Mouse (Mus musculus): ENCODE data around the gene Spop. TPM values are rescaled to one million over a fixed set of nuclear protein-coding genes. Genes with fewer than 3 reads are reported as not detected.
A peak's percentile ranks its signal among the peaks of the same experiment; 100 is the strongest.

Spop gene
- polyA plus RNA-seq, 1 experiment from 2014 or later = 135 TPM

- no peaks in the 10 kb centered on the region for H3K9me3 ChIP-seq
- WGBS = 61% methylated on average over 10 of the region's 10 CpGs
- H3K36me3 ChIP-seq (replicated peaks) = no peaks in the 10 kb centered on the region
- DNase-seq (ENCODE audit: low spot score) = no peak
- peaks cover 55% of the 10 kb centered on the region for H3K27me3 ChIP-seq (replicated peaks; ENCODE audit: low read depth, poor library complexity, severe bottlenecking)
- H3K4me3 ChIP-seq = no peak overlapping the region
- peak overlapping the region; percentile 12; the same call in 1 of the 2 replicates for H3K27ac ChIP-seq (replicated peaks)
- H3K4me1 ChIP-seq = peaks cover 67% of the 10 kb centered on the region
Observed at GRCm38 (mm10) chr11:95519299-95519698, 105.4 kb downstream of the Spop start.

GRCm38 (mm10) chr11:95519996-95520395 is 106.1 kb downstream of the Spop start:
- Histone ChIP-seq H3K27me3 (replicated peaks; ENCODE audit: low read depth, poor library complexity, severe bottlenecking) (peaks cover 48% of the 10 kb centered on the region), H3K36me3 (replicated peaks) (no peaks in the 10 kb centered on the region), H3K4me1 (peaks cover 66% of the 10 kb centered on the region), H3K4me3 (peak overlapping the region; percentile 42; the same call in 1 of the 2 replicates), H3K27ac (replicated peaks) (peak overlapping the region; percentile 69; the same call in 1 of the 2 replicates), H3K9me3 (no peaks in the 10 kb centered on the region)
- WGBS = 52% methylated on average over 3 of the region's 3 CpGs
- no peak for DNase-seq (ENCODE audit: low spot score)

GRCm38 (mm10) chr11:95520456-95521072 is 106.7 kb downstream of the Spop start:
- Histone ChIP-seq H3K9me3 (no peaks in the 10 kb centered on the region), H3K4me3 (peak overlapping the region; percentile 42), H3K27me3 (replicated peaks; ENCODE audit: low read depth, poor library complexity, severe bottlenecking) (peaks cover 43% of the 10 kb centered on the region), H3K36me3 (replicated peaks) (no peaks in the 10 kb centered on the region), H3K27ac (replicated peaks) (peak overlapping the region; percentile 69), H3K4me1 (peaks cover 64% of the 10 kb centered on the region)
- WGBS = 7% methylated on average over 27 of the region's 27 CpGs
- peak; percentile 92 for DNase-seq (ENCODE audit: low spot score)

- H3K4me1 ChIP-seq = peaks cover 54% of the 10 kb centered on the region
- H3K27ac ChIP-seq (replicated peaks) = no peak overlapping the region
- peak; percentile 83 for DNase-seq (ENCODE audit: low spot score)
- H3K36me3 ChIP-seq (replicated peaks) = no peaks in the 10 kb centered on the region
- WGBS = 1% methylated on average over 13 of the region's 13 CpGs
- H3K27me3 ChIP-seq (replicated peaks; ENCODE audit: low read depth, poor library complexity, severe bottlenecking) = peaks cover 33% of the 10 kb centered on the region
- H3K9me3 ChIP-seq = no peaks in the 10 kb centered on the region
- peak overlapping the region; percentile 42 for H3K4me3 ChIP-seq
Observed at GRCm38 (mm10) chr11:95521563-95521962, 107.7 kb downstream of the Spop start.

GRCm38 (mm10) chr11:95527307-95527706 is 113.4 kb downstream of the Spop start:
- no peak overlapping the region for H3K4me3 ChIP-seq
- WGBS = 89% methylated on average over 8 of the region's 8 CpGs
- no peaks in the 10 kb centered on the region for H3K36me3 ChIP-seq (replicated peaks)

GRCm38 (mm10) chr11:95528231-95528630 is 114.4 kb downstream of the Spop start:
- H3K27me3 ChIP-seq (replicated peaks; ENCODE audit: low read depth, poor library complexity, severe bottlenecking) = no peaks in the 10 kb centered on the region; the same call in 1 of the 2 replicates
- peaks cover 10% of the 10 kb centered on the region for H3K4me1 ChIP-seq
- H3K36me3 ChIP-seq (replicated peaks) = no peaks in the 10 kb centered on the region
- H3K9me3 ChIP-seq = no peaks in the 10 kb centered on the region
- WGBS = 83% methylated on average over 3 of the region's 3 CpGs
- H3K4me3 ChIP-seq = no peak overlapping the region
- no peak for DNase-seq (ENCODE audit: low spot score)
- H3K27ac ChIP-seq (replicated peaks) = no peak overlapping the region

More at GRCm38 (mm10) chr11:95527307-95527706, 113.4 kb downstream of the Spop start:
- no peak for DNase-seq (ENCODE audit: low spot score)
- H3K9me3 ChIP-seq = no peaks in the 10 kb centered on the region
- H3K4me1 ChIP-seq = peaks cover 10% of the 10 kb centered on the region
- peaks cover 5% of the 10 kb centered on the region; the same call in 1 of the 2 replicates for H3K27me3 ChIP-seq (replicated peaks; ENCODE audit: low read depth, poor library complexity, severe bottlenecking)
- no peak overlapping the region for H3K27ac ChIP-seq (replicated peaks)

GRCm38 (mm10) chr11:95532353-95533072 is 118.6 kb downstream of the Spop start:
- H3K27me3 ChIP-seq (replicated peaks; ENCODE audit: low read depth, poor library complexity, severe bottlenecking) = peaks cover 16% of the 10 kb centered on the region
- no peak overlapping the region for H3K4me3 ChIP-seq
- no peak for DNase-seq (ENCODE audit: low spot score)
- H3K9me3 ChIP-seq = no peaks in the 10 kb centered on the region
- peaks cover 14% of the 10 kb centered on the region for H3K4me1 ChIP-seq
- WGBS = 72% methylated on average over 13 of the region's 13 CpGs
- no peaks in the 10 kb centered on the region for H3K36me3 ChIP-seq (replicated peaks)
- no peak overlapping the region for H3K27ac ChIP-seq (replicated peaks)

GRCm38 (mm10) chr11:95533484-95534160 is 119.7 kb downstream of the Spop start:
- H3K27ac ChIP-seq (replicated peaks) = peak overlapping the region; percentile 44
- H3K4me3 ChIP-seq = peak overlapping the region; percentile 42
- no peaks in the 10 kb centered on the region for H3K9me3 ChIP-seq
- 24% methylated on average over 24 of the region's 24 CpGs for WGBS
- peak; percentile 95 for DNase-seq (ENCODE audit: low spot score)
- no peaks in the 10 kb centered on the region for H3K36me3 ChIP-seq (replicated peaks)
- peaks cover 16% of the 10 kb centered on the region for H3K27me3 ChIP-seq (replicated peaks; ENCODE audit: low read depth, poor library complexity, severe bottlenecking)
- peaks cover 19% of the 10 kb centered on the region for H3K4me1 ChIP-seq

GRCm38 (mm10) chr11:95538378-95539104 is 124.7 kb downstream of the Spop start:
- peaks cover 28% of the 10 kb centered on the region for H3K27me3 ChIP-seq (replicated peaks; ENCODE audit: low read depth, poor library complexity, severe bottlenecking)
- H3K9me3 ChIP-seq = no peaks in the 10 kb centered on the region
- peaks cover 60% of the 10 kb centered on the region for H3K4me1 ChIP-seq
- DNase-seq (ENCODE audit: low spot score) = no peak
- 75% methylated on average over 15 of the region's 15 CpGs for WGBS
- no peaks in the 10 kb centered on the region for H3K36me3 ChIP-seq (replicated peaks)
- H3K4me3 ChIP-seq = no peak overlapping the region
- 0 out of 2 replicates have a peak overlapping the region, but pooled peaks have one; percentile 24 for H3K27ac ChIP-seq (replicated peaks)

- H3K9me3 ChIP-seq = no peaks in the 10 kb centered on the region
- no peaks in the 10 kb centered on the region for H3K36me3 ChIP-seq (replicated peaks)
- no peak overlapping the region for H3K4me3 ChIP-seq
- H3K4me1 ChIP-seq = peaks cover 60% of the 10 kb centered on the region
- peaks cover 19% of the 10 kb centered on the region for H3K27me3 ChIP-seq (replicated peaks; ENCODE audit: low read depth, poor library complexity, severe bottlenecking)
- 41% methylated on average over 18 of the region's 18 CpGs for WGBS
- no peak for DNase-seq (ENCODE audit: low spot score)
- H3K27ac ChIP-seq (replicated peaks) = peak overlapping the region; percentile 67
Observed at GRCm38 (mm10) chr11:95540637-95541385, 126.9 kb downstream of the Spop start.
